Mouse (Mus musculus) embryo, embryonic 10.5 days (tissue): ENCODE data around the gene Togaram2.
"Not testable (repeated sequence)": the region's sequence is repeated elsewhere in the genome, so short reads cannot be mapped to it uniquely, and the experiment has no call there.

Source experiments
- DNase-seq: peaks from one replicate; pipeline ENCODE4 v3.0.0-alpha.2; 2015; ENCODE audit warnings: low spot score

Gene Togaram2

GRCm38 (mm10) chr17:71736442-71736841, 63.4 kb downstream of the Togaram2 start:
- DNase-seq, result no peak

- DNase-seq, result no peak
Observed at GRCm38 (mm10) chr17:71742156-71742555, 69.1 kb downstream of the Togaram2 start.

GRCm38 (mm10) chr17:71742935-71743334, 69.9 kb downstream of the Togaram2 start:
- DNase-seq, result no peak

DNA sequence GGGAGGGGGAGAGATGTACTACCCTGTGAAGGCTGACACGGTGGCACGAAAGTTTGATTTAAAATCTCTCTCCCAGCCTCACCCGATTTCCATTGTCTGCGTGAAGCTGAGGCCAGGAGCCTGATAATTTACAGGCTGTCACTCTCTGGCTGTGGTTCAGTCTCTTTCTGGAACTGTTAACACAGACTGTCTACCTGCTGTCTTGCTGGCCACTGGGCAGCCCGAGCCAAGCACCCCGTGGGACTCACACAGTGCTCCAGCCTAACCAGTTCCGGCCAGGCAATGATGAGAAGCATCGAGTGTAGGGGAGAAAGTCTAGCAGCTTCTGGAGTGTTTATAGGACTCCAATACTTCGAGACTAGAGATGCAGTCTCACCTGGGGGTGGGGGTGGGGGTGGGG, 73.1 kb downstream of the Togaram2 start:
- no peak for DNase-seq

GRCm38 (mm10) chr17:71747561-71747960, 74.5 kb downstream of the Togaram2 start:
- DNase-seq, result no peak

DNA sequence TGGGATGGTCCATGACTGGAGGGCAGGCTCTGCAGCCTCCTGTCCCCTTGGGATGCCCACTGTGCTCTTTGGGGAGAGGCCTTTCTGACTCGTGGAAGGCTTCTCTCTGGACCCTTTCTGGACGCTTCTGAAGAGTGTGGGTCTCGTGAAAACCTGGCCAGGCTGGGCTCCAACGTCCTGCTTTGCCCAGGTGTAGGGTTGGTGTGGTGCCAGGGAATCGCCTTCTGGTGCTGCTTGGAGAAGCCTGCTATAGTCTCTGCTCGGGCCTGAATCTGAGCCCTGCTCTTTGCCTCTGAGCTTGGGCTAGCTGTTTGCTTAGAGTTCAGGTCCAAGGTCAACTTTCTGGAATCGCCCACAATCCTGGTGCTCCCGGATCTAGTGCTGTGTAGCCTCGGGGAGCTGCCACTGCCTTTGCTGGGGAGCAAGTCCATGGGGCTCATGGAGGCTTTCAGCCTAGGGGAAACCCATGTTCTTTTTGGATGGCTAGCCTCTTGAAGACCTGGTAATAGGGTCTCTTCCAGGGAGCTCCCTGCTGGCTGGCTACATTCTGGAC, 76.6 kb downstream of the Togaram2 start:
- no peak for DNase-seq

GRCm38 (mm10) chr17:71752831-71753230, 79.8 kb downstream of the Togaram2 start, which contains the start of gene Pcare:
TSS of gene Pcare (minus strand) at chr17:71752894.
- DNase-seq, result no peak

DNA sequence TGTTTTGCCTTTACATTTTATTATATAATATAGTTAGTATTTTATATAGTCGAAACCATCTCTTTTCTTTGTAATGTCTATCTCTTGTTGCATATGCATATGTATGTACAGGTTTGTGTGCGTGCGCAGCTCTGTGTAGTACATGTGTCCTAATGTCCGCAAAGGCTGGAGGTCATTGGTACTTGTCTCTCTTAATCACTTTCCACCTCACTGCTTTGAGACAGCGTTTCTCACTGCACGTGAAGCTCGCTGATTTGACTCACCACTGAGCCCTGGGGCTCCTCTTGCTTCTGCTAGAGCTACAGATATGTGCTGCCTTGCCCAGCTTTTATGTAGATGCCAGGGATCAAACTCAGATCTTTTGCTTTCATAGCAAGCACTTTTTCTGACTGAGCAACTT, 87.5 kb downstream of the Togaram2 start:
- no peak for DNase-seq

GRCm38 (mm10) chr17:71768173-71768572, 95.1 kb downstream of the Togaram2 start, which contains the start of gene Clip4:
TSS of gene Clip4 (plus strand) at chr17:71768473.
- not testable (repeated sequence) for DNase-seq

DNA sequence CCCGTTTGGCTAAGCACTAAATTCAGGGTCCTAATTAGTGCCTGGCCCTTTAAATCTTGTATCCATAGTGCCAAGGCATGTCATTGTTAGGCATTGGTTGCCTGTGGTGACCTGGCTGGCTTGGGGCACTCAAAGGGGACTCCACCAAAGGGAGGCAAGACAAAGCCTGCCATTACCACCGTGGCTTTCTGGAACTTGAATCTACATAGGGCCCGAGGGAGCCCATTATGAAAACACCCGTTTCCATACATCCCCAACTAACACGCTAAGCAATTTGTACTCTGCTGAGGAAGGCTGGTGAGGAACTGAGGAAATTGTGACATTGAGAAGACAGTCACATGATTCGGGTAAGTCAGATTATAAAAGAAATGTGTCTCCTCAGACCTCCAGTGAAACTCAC, 96.5 kb downstream of the Togaram2 start:
- peak; percentile 66 for DNase-seq

DNA sequence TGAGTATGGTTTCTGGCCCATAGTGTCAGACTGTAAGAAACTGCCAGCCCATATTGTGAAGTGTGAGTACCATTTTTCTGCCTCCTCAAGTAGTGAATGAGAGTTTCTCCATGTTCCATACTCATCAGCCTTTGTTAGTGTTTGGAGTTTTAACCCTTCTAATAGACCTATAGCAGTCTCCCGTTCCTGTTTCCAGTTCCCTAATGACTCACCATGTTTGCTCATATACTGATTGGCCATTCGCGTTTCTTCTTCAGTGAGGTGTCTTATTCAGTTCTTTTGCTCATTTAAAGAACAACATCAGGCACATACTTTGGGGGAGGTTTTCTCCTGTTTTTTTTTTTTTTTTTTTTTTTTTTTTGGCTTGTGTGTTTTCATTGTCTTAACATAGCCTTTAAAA, 97.6 kb downstream of the Togaram2 start:
- no peak for DNase-seq

DNA sequence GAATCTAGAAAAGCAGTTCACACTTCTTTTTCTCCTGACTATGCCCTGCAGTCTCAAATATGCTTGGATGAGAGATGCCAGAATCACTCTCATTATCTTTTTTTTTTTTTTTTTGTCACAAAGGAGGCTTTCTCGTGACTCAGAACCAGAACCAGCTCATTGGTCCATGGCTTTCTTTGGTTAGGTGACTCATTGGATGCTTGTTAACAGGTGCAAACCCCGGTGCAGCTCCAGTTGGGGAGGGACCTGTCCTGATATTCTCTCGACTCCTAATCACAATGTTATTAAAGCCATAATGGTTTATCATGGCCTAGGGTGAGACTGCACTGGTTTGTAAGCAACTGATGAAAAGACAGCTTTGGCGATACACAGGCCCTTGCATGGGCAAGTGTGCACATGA, 101.1 kb downstream of the Togaram2 start:
- no peak for DNase-seq

DNA sequence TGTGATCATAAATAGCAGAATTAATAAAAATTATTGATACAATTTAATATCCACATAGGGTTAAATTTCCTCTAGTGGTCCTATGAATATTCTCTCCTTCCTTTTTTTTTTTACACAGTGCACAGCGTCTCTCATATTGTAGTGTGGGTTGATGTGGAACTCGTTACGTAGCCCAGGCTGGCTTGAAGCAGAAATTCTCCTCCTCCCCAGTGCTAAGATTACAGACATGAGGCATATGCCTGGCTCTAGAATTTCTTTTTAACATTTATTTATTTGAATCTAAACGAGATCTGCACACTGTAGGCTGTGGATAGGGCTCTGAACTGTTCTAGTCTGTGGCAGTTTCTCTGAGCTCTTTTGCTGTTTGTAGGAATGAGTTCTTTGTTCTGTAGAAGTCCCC, 102.2 kb downstream of the Togaram2 start:
- no peak for DNase-seq

- DNase-seq, result no peak
Observed at GRCm38 (mm10) chr17:71778696-71779095, 105.6 kb downstream of the Togaram2 start.
